Mouse (Mus musculus) MN1 (cell line): ENCODE data around the gene Nyap1.
"Not testable (repeated sequence)": the region's sequence is repeated elsewhere in the genome, so short reads cannot be mapped to it uniquely, and the experiment has no call there.

Experiments used
- DNase-seq: peaks from one replicate; pipeline ENCODE4 v3.0.0-alpha.2; 2016; ENCODE audit warnings: low spot score

Nyap1 gene

GRCm38 (mm10) chr5:137745214-137746171 is 4.1 kb upstream of the Nyap1 start, which contains the start of gene Tsc22d4:
Tsc22d4 (plus strand) TSS chr5:137745730.
- peak; percentile 97 for DNase-seq

- no peak for DNase-seq
Observed at GRCm38 (mm10) chr5:137744197-137744596, 2.8 kb upstream of the Nyap1 start.

GRCm38 (mm10) chr5:137742836-137743235 is 1.4 kb upstream of the Nyap1 start:
- no peak for DNase-seq

GRCm38 (mm10) chr5:137742048-137742447 is 641 bp upstream of the Nyap1 start:
- no peak for DNase-seq

GRCm38 (mm10) chr5:137740506-137740905 is 901 bp downstream of the Nyap1 start:
- no peak for DNase-seq

GRCm38 (mm10) chr5:137739471-137739870 is 1.9 kb downstream of the Nyap1 start:
- no peak for DNase-seq

- DNase-seq: peak; percentile 87
Observed at GRCm38 (mm10) chr5:137738516-137738915, 2.9 kb downstream of the Nyap1 start.

GRCm38 (mm10) chr5:137737400-137737940 is 3.9 kb downstream of the Nyap1 start:
- DNase-seq: no peak

- peak; percentile 93 for DNase-seq
Observed at GRCm38 (mm10) chr5:137734289-137735061, 6.9 kb downstream of the Nyap1 start.

GRCm38 (mm10) chr5:137733638-137734288 is 7.6 kb downstream of the Nyap1 start:
- DNase-seq: no peak

- DNase-seq: no peak
Observed at GRCm38 (mm10) chr5:137726767-137727166, 14.6 kb downstream of the Nyap1 start.

GRCm38 (mm10) chr5:137723840-137724239 is 17.6 kb downstream of the Nyap1 start:
- DNase-seq: no peak

GRCm38 (mm10) chr5:137720558-137721164 is 20.7 kb downstream of the Nyap1 start:
- not testable (repeated sequence) for DNase-seq

GRCm38 (mm10) chr5:137719088-137719487 is 22.3 kb downstream of the Nyap1 start:
- DNase-seq: no peak

GRCm38 (mm10) chr5:137718020-137718790 is 23.2 kb downstream of the Nyap1 start:
- no peak for DNase-seq

- DNase-seq: no peak
Observed at GRCm38 (mm10) chr5:137715685-137716084, 25.7 kb downstream of the Nyap1 start.

GRCm38 (mm10) chr5:137713454-137713853 is 28.0 kb downstream of the Nyap1 start:
- no peak for DNase-seq

- DNase-seq: peak; percentile 87
Observed at GRCm38 (mm10) chr5:137706913-137707633, 34.3 kb downstream of the Nyap1 start.

GRCm38 (mm10) chr5:137705242-137705641 is 36.2 kb downstream of the Nyap1 start:
- DNase-seq: no peak

GRCm38 (mm10) chr5:137699850-137700249 is 41.6 kb downstream of the Nyap1 start:
- DNase-seq: no peak
